Mouse (Mus musculus): ENCODE measurements around the gene Klhl12. TPM values are rescaled to one million over a fixed set of nuclear protein-coding genes. Genes with fewer than 3 reads are reported as not detected.
A peak's percentile ranks its signal among the peaks of the same experiment; 100 is the strongest.

Gene Klhl12
- total and polyA plus RNA-seq, 2 experiments from 2014 or later, result 26.4 to 35.3 TPM

- peak overlapping the region; percentile 78 for H3K4me2 ChIP-seq (ENCODE audit: low read depth, low read length, poor library complexity, severe bottlenecking)
- H3K36me3 ChIP-seq (ENCODE audit: insufficient read depth, low read length), result peaks cover 9% of the 10 kb centered on the region
- ATAC-seq (ENCODE audit: low FRiP score) (no peak), DNase-seq (ENCODE audit: low spot score) (no peak)
- TF ChIP-seq CTCF (IDR thresholded peaks at IDR 0.05), result no peak
- no peak overlapping the region for H3K27ac ChIP-seq (ENCODE audit: low read depth, low read length)
- no peaks in the 10 kb centered on the region for H3K27me3 ChIP-seq (ENCODE audit: insufficient read depth, low read length)
- no peaks in the 10 kb centered on the region for H3K9me3 ChIP-seq (ENCODE audit: low read length)
- peak overlapping the region; percentile 99 for H3K4me3 ChIP-seq (ENCODE audit: low read depth, low read length)
- H3K4me1 ChIP-seq (ENCODE audit: insufficient read depth, low read length), result no peaks in the 10 kb centered on the region
- H3K9ac ChIP-seq (replicated peaks; ENCODE audit: low read length, poor library complexity, severe bottlenecking), result peak overlapping the region; percentile 90
- 22% methylated on average over 5 of the region's 5 CpGs for WGBS
Observed at GRCm38 (mm10) chr1:134456060-134456459, 729 bp downstream of the Klhl12 start.

GRCm38 (mm10) chr1:134458139-134458727, 2.9 kb downstream of the Klhl12 start:
- 94% methylated on average over 7 of the region's 7 CpGs for WGBS
- no peaks in the 10 kb centered on the region for H3K9me3 ChIP-seq (ENCODE audit: low read length)
- H3K4me3 ChIP-seq (ENCODE audit: low read depth, low read length), result no peak overlapping the region
- no peak overlapping the region for H3K27ac ChIP-seq (ENCODE audit: low read depth, low read length)
- DNase-seq (ENCODE audit: low spot score) (no peak), ATAC-seq (ENCODE audit: low FRiP score) (no peak)
- no peak overlapping the region for H3K4me2 ChIP-seq (ENCODE audit: low read depth, low read length, poor library complexity, severe bottlenecking)
- no peak for TF ChIP-seq CTCF (IDR thresholded peaks at IDR 0.05)
- H3K36me3 ChIP-seq (ENCODE audit: insufficient read depth, low read length), result peaks cover 17% of the 10 kb centered on the region
- H3K9ac ChIP-seq (replicated peaks; ENCODE audit: low read length, poor library complexity, severe bottlenecking), result no peak overlapping the region
- H3K27me3 ChIP-seq (ENCODE audit: insufficient read depth, low read length), result no peaks in the 10 kb centered on the region
- no peaks in the 10 kb centered on the region for H3K4me1 ChIP-seq (ENCODE audit: insufficient read depth, low read length)

- no peaks in the 10 kb centered on the region for H3K4me1 ChIP-seq (ENCODE audit: insufficient read depth, low read length)
- peaks cover 25% of the 10 kb centered on the region for H3K36me3 ChIP-seq (ENCODE audit: insufficient read depth, low read length)
- H3K27me3 ChIP-seq (ENCODE audit: insufficient read depth, low read length), result no peaks in the 10 kb centered on the region
- H3K4me3 ChIP-seq (ENCODE audit: low read depth, low read length), result no peak overlapping the region
- H3K27ac ChIP-seq (ENCODE audit: low read depth, low read length), result no peak overlapping the region
- ATAC-seq (ENCODE audit: low FRiP score), result no peak
- H3K9me3 ChIP-seq (ENCODE audit: low read length), result no peaks in the 10 kb centered on the region
- TF ChIP-seq CTCF (IDR thresholded peaks at IDR 0.05), result no peak
- WGBS, result 95% methylated on average over 1 of the region's 1 CpGs
- no peak overlapping the region for H3K4me2 ChIP-seq (ENCODE audit: low read depth, low read length, poor library complexity, severe bottlenecking)
- no peak overlapping the region for H3K9ac ChIP-seq (replicated peaks; ENCODE audit: low read length, poor library complexity, severe bottlenecking)
- DNase-seq (ENCODE audit: low spot score), result no peak
Observed at GRCm38 (mm10) chr1:134460294-134461284, 5.3 kb downstream of the Klhl12 start.

- no peak for ATAC-seq (ENCODE audit: low FRiP score)
- WGBS, result 92% methylated on average over 2 of the region's 2 CpGs
- H3K4me3 ChIP-seq (ENCODE audit: low read depth, low read length), result no peak overlapping the region
Observed at GRCm38 (mm10) chr1:134484623-134485022, 29.3 kb downstream of the Klhl12 start.

GRCm38 (mm10) chr1:134490903-134491801, 35.8 kb downstream of the Klhl12 start:
- ATAC-seq (ENCODE audit: low FRiP score) (no peak), DNase-seq (ENCODE audit: low spot score) (no peak)
- Histone ChIP-seq H3K27ac (ENCODE audit: low read depth, low read length) (no peak overlapping the region), H3K9me3 (ENCODE audit: low read length) (no peaks in the 10 kb centered on the region), H3K4me2 (ENCODE audit: low read depth, low read length, poor library complexity, severe bottlenecking) (no peak overlapping the region), H3K4me3 (ENCODE audit: low read depth, low read length) (no peak overlapping the region), H3K9ac (replicated peaks; ENCODE audit: low read length, poor library complexity, severe bottlenecking) (no peak overlapping the region), H3K36me3 (ENCODE audit: insufficient read depth, low read length) (peaks cover 31% of the 10 kb centered on the region), H3K27me3 (ENCODE audit: insufficient read depth, low read length) (no peaks in the 10 kb centered on the region), H3K4me1 (ENCODE audit: insufficient read depth, low read length) (no peaks in the 10 kb centered on the region)
- no peak for TF ChIP-seq CTCF (IDR thresholded peaks at IDR 0.05)
- WGBS, result 93% methylated on average over 6 of the region's 6 CpGs

More at GRCm38 (mm10) chr1:134484623-134485022, 29.3 kb downstream of the Klhl12 start:
- Histone ChIP-seq H3K4me2 (ENCODE audit: low read depth, low read length, poor library complexity, severe bottlenecking) (no peak overlapping the region), H3K27me3 (ENCODE audit: insufficient read depth, low read length) (no peaks in the 10 kb centered on the region), H3K4me1 (ENCODE audit: insufficient read depth, low read length) (no peaks in the 10 kb centered on the region), H3K36me3 (ENCODE audit: insufficient read depth, low read length) (peaks cover 48% of the 10 kb centered on the region), H3K9me3 (ENCODE audit: low read length) (no peaks in the 10 kb centered on the region), H3K27ac (ENCODE audit: low read depth, low read length) (no peak overlapping the region), H3K9ac (replicated peaks; ENCODE audit: low read length, poor library complexity, severe bottlenecking) (no peak overlapping the region)
- TF ChIP-seq CTCF (IDR thresholded peaks at IDR 0.05), result no peak
- no peak for DNase-seq (ENCODE audit: low spot score)

All from midbrain, postnatal 0 days (tissue).